Mouse (Mus musculus): ENCODE results near the gene Usp2. TPM values are rescaled to one million over a fixed set of nuclear protein-coding genes. Genes with fewer than 3 reads are reported as not detected.

Usp2 gene
- polyA plus RNA-seq, 1 experiment from 2014 or later: 29.4 TPM

GRCm38 (mm10) chr9:44076764-44077120 lies 9.9 kb downstream of the Usp2 start:
- no peak overlapping the region for H3K4me3 ChIP-seq (ENCODE audit: low read length)
- no peaks in the 10 kb centered on the region for H3K27me3 ChIP-seq (ENCODE audit: control insufficient read depth, insufficient read depth, low read length)
- H3K36me3 ChIP-seq (ENCODE audit: control insufficient read depth, insufficient read depth, low read length): no peaks in the 10 kb centered on the region
- H3K27ac ChIP-seq (ENCODE audit: low read depth, low read length): no peak overlapping the region
- peaks cover 22% of the 10 kb centered on the region for H3K4me1 ChIP-seq (ENCODE audit: control insufficient read depth, insufficient read depth, low read length)
- no peak overlapping the region for H3K4me2 ChIP-seq (replicated peaks; ENCODE audit: low read depth, low read length)
- no peak for ATAC-seq (ENCODE audit: low FRiP score, low TSS enrichment)
- H3K9ac ChIP-seq (ENCODE audit: low read depth, low read length): no peak overlapping the region
- no peaks in the 10 kb centered on the region for H3K9me3 ChIP-seq (ENCODE audit: control insufficient read depth, low read length)
- 28% methylated on average over 5 of the region's 5 CpGs for WGBS

GRCm38 (mm10) chr9:44077266-44077910 lies 10.6 kb downstream of the Usp2 start:
- Histone ChIP-seq H3K36me3 (ENCODE audit: control insufficient read depth, insufficient read depth, low read length) (no peaks in the 10 kb centered on the region), H3K9me3 (ENCODE audit: control insufficient read depth, low read length) (no peaks in the 10 kb centered on the region), H3K4me2 (replicated peaks; ENCODE audit: low read depth, low read length) (no peak overlapping the region), H3K9ac (ENCODE audit: low read depth, low read length) (no peak overlapping the region), H3K4me1 (ENCODE audit: control insufficient read depth, insufficient read depth, low read length) (peaks cover 19% of the 10 kb centered on the region), H3K27ac (ENCODE audit: low read depth, low read length) (no peak overlapping the region), H3K27me3 (ENCODE audit: control insufficient read depth, insufficient read depth, low read length) (no peaks in the 10 kb centered on the region), H3K4me3 (ENCODE audit: low read length) (no peak overlapping the region)
- 87% methylated on average over 11 of the region's 11 CpGs for WGBS
- no peak for ATAC-seq (ENCODE audit: low FRiP score, low TSS enrichment)

GRCm38 (mm10) chr9:44078136-44078797 lies 11.4 kb downstream of the Usp2 start:
- Histone ChIP-seq H3K9me3 (ENCODE audit: control insufficient read depth, low read length) (no peaks in the 10 kb centered on the region), H3K27me3 (ENCODE audit: control insufficient read depth, insufficient read depth, low read length) (no peaks in the 10 kb centered on the region), H3K4me1 (ENCODE audit: control insufficient read depth, insufficient read depth, low read length) (peaks cover 20% of the 10 kb centered on the region), H3K4me2 (replicated peaks; ENCODE audit: low read depth, low read length) (no peak overlapping the region), H3K27ac (ENCODE audit: low read depth, low read length) (peak overlapping the region; percentile 30; the same call in 1 of the 2 replicates), H3K4me3 (ENCODE audit: low read length) (no peak overlapping the region), H3K36me3 (ENCODE audit: control insufficient read depth, insufficient read depth, low read length) (no peaks in the 10 kb centered on the region), H3K9ac (ENCODE audit: low read depth, low read length) (no peak overlapping the region)
- ATAC-seq (ENCODE audit: low FRiP score, low TSS enrichment): no peak
- 67% methylated on average over 10 of the region's 10 CpGs for WGBS

- Histone ChIP-seq H3K4me2 (replicated peaks; ENCODE audit: low read depth, low read length) (no peak overlapping the region), H3K27me3 (ENCODE audit: control insufficient read depth, insufficient read depth, low read length) (no peaks in the 10 kb centered on the region), H3K9ac (ENCODE audit: low read depth, low read length) (no peak overlapping the region), H3K9me3 (ENCODE audit: control insufficient read depth, low read length) (no peaks in the 10 kb centered on the region), H3K4me3 (ENCODE audit: low read length) (no peak overlapping the region), H3K4me1 (ENCODE audit: control insufficient read depth, insufficient read depth, low read length) (peaks cover 29% of the 10 kb centered on the region), H3K36me3 (ENCODE audit: control insufficient read depth, insufficient read depth, low read length) (no peaks in the 10 kb centered on the region), H3K27ac (ENCODE audit: low read depth, low read length) (peak overlapping the region; percentile 30; the same call in 1 of the 2 replicates)
- peak; percentile 33; the same call in 1 of the 2 replicates for ATAC-seq (ENCODE audit: low FRiP score, low TSS enrichment)
- 33% methylated on average over 16 of the region's 16 CpGs for WGBS
Measured at GRCm38 (mm10) chr9:44078955-44079756, 12.3 kb downstream of the Usp2 start.

GRCm38 (mm10) chr9:44079997-44080780 lies 13.4 kb downstream of the Usp2 start:
- H3K9me3 ChIP-seq (ENCODE audit: control insufficient read depth, low read length): no peaks in the 10 kb centered on the region

GRCm38 (mm10) chr9:44080953-44081352 lies 14.1 kb downstream of the Usp2 start:
- H3K9ac ChIP-seq (ENCODE audit: low read depth, low read length): no peak overlapping the region
- ATAC-seq (ENCODE audit: low FRiP score, low TSS enrichment): no peak
- no peak overlapping the region for H3K4me2 ChIP-seq (replicated peaks; ENCODE audit: low read depth, low read length)
- 68% methylated on average over 5 of the region's 5 CpGs for WGBS
- H3K4me3 ChIP-seq (ENCODE audit: low read length): no peak overlapping the region
- H3K9me3 ChIP-seq (ENCODE audit: control insufficient read depth, low read length): no peaks in the 10 kb centered on the region
- H3K4me1 ChIP-seq (ENCODE audit: control insufficient read depth, insufficient read depth, low read length): peaks cover 41% of the 10 kb centered on the region
- no peaks in the 10 kb centered on the region for H3K36me3 ChIP-seq (ENCODE audit: control insufficient read depth, insufficient read depth, low read length)
- H3K27ac ChIP-seq (ENCODE audit: low read depth, low read length): no peak overlapping the region
- H3K27me3 ChIP-seq (ENCODE audit: control insufficient read depth, insufficient read depth, low read length): 0 out of 2 replicates have a peak, but pooled peaks cover 3% of the 10 kb centered on the region

More at GRCm38 (mm10) chr9:44079997-44080780, 13.4 kb downstream of the Usp2 start:
- no peak overlapping the region; the same call in 1 of the 2 replicates for H3K27ac ChIP-seq (ENCODE audit: low read depth, low read length)
- H3K4me3 ChIP-seq (ENCODE audit: low read length): no peak overlapping the region
- ATAC-seq (ENCODE audit: low FRiP score, low TSS enrichment): no peak
- whole genome bisulfite sequencing: 47% methylated on average over 10 of the region's 10 CpGs
- no peak overlapping the region for H3K9ac ChIP-seq (ENCODE audit: low read depth, low read length)
- H3K4me1 ChIP-seq (ENCODE audit: control insufficient read depth, insufficient read depth, low read length): peaks cover 33% of the 10 kb centered on the region
- H3K4me2 ChIP-seq (replicated peaks; ENCODE audit: low read depth, low read length): no peak overlapping the region
- H3K27me3 ChIP-seq (ENCODE audit: control insufficient read depth, insufficient read depth, low read length): no peaks in the 10 kb centered on the region
- no peaks in the 10 kb centered on the region for H3K36me3 ChIP-seq (ENCODE audit: control insufficient read depth, insufficient read depth, low read length)

- no peak for ATAC-seq (ENCODE audit: low FRiP score, low TSS enrichment)
- H3K9ac ChIP-seq (ENCODE audit: low read depth, low read length): no peak overlapping the region
- H3K4me1 ChIP-seq (ENCODE audit: control insufficient read depth, insufficient read depth, low read length): peaks cover 45% of the 10 kb centered on the region
- no peak overlapping the region for H3K4me3 ChIP-seq (ENCODE audit: low read length)
- 0 out of 2 replicates have a peak, but pooled peaks cover 6% of the 10 kb centered on the region for H3K27me3 ChIP-seq (ENCODE audit: control insufficient read depth, insufficient read depth, low read length)
- no peaks in the 10 kb centered on the region for H3K9me3 ChIP-seq (ENCODE audit: control insufficient read depth, low read length)
- H3K36me3 ChIP-seq (ENCODE audit: control insufficient read depth, insufficient read depth, low read length): no peaks in the 10 kb centered on the region
- H3K4me2 ChIP-seq (replicated peaks; ENCODE audit: low read depth, low read length): no peak overlapping the region
- no peak overlapping the region for H3K27ac ChIP-seq (ENCODE audit: low read depth, low read length)
- 66% methylated on average over 5 of the region's 5 CpGs for WGBS
Measured at GRCm38 (mm10) chr9:44081581-44081980, 14.8 kb downstream of the Usp2 start.

GRCm38 (mm10) chr9:44082266-44082665 lies 15.4 kb downstream of the Usp2 start:
- H3K9ac ChIP-seq (ENCODE audit: low read depth, low read length): no peak overlapping the region
- H3K9me3 ChIP-seq (ENCODE audit: control insufficient read depth, low read length): no peaks in the 10 kb centered on the region
- ATAC-seq (ENCODE audit: low FRiP score, low TSS enrichment): no peak
- WGBS: 93% methylated on average over 5 of the region's 5 CpGs
- H3K36me3 ChIP-seq (ENCODE audit: control insufficient read depth, insufficient read depth, low read length): no peaks in the 10 kb centered on the region
- no peak overlapping the region for H3K4me2 ChIP-seq (replicated peaks; ENCODE audit: low read depth, low read length)
- H3K4me1 ChIP-seq (ENCODE audit: control insufficient read depth, insufficient read depth, low read length): peaks cover 45% of the 10 kb centered on the region
- H3K27me3 ChIP-seq (ENCODE audit: control insufficient read depth, insufficient read depth, low read length): 0 out of 2 replicates have a peak, but pooled peaks cover 6% of the 10 kb centered on the region
- no peak overlapping the region for H3K4me3 ChIP-seq (ENCODE audit: low read length)
- no peak overlapping the region for H3K27ac ChIP-seq (ENCODE audit: low read depth, low read length)

Measured in kidney, embryonic 14.5 days (tissue).